Mouse (Mus musculus) A20 (cell line): ENCODE results near the gene Mrps27.
"Not testable (repeated sequence)": the region's sequence is repeated elsewhere in the genome, so short reads cannot be mapped to it uniquely, and the experiment has no call there.

Experiments used
- DNase-seq: peaks from one replicate; pipeline ENCODE4 v3.0.0-alpha.2; 2011; ENCODE audit warnings: low read depth, low spot score

Gene Mrps27

DNA sequence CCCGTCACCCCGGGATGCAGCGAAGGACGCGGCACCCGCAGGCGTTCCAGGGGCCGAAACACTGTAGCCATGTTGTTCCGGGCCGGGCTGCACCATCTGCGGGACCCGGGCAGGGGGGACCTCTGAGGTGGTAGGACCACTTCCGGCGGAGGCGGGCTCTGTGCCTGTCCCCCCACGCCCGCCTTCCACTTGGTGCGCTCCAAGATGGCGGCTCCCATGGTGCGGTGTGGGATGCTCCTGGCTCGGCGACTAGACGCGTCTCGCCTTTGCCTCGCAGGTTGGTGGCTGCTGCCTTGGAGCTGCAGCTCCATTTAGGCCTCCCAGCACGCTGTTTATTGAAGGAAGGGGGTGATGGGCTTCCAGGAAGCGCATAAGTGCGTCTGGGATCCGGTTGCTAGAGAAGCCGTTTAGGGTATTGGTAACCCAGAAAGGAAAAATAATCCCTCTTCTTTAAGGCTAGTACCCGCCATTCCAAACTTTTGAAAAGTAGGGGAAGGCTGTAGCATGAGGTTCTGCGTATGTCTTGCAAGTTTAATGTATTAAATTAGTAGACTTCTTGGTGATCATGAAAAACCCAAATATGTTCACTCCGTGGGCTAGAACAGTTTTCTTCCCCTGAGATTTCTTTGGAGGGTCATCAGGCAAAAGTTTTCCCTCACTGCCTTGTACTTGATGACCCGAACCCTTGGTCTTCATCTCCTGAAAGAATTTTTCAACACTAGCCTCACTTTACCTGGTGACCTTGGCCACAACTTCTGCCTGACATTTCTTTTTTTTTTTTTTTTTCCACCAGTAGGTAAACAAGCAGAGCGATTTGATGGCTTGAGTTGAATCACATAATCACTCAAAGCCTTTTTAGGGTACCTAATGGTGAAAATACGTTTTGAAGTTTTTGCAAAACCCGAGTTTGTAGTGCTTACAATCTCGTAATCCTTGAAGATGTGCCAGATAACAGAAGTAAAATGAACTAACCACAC, at the start of gene Mrps27, which contains the start of gene Ptcd2:
Mrps27 (plus strand) TSS at position 188 of the 977 bp plus-strand sequence.
Ptcd2 (minus strand) TSS at position 107 of the 977 bp plus-strand sequence.
- peak; percentile 97 for DNase-seq

DNA sequence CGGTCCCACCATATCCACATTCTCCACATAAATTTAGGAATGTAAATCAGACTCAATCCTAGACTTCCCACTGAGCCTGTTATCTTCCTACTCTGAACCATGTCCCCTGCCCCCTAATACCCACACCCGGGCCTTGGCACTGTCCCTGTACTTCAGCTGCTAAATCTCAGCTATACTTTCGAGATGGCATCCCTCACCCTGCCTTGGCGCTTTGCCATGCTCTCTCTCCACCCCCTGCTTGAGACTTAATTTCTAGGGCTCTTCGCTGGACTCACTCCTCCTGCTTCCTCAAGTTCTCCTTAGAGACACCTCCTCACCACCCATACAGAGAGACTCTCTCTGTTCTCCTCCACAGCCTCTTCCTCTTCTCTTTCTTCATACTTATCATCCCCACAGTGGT, 44.7 kb upstream of the Mrps27 start:
- DNase-seq = no peak

DNA sequence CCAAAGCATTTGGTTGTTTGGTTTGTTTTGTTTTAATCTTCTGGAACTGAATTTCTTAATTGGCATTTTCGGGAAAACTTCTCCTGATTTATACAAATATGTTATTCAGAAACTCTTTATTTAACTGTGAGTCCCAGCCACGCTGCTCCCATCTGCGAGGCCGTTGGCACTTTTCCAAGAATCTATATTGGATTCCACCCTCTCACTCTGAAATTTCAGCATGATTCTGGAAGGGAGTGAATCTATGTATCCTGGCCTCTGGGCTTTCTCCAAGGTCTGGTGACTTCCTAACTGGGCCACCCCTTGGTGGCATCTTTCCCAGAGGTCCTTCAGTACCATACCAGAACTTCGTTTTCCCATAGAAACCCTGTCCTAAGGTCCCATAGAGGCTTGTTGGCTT, 40.7 kb upstream of the Mrps27 start:
- no peak for DNase-seq

DNA sequence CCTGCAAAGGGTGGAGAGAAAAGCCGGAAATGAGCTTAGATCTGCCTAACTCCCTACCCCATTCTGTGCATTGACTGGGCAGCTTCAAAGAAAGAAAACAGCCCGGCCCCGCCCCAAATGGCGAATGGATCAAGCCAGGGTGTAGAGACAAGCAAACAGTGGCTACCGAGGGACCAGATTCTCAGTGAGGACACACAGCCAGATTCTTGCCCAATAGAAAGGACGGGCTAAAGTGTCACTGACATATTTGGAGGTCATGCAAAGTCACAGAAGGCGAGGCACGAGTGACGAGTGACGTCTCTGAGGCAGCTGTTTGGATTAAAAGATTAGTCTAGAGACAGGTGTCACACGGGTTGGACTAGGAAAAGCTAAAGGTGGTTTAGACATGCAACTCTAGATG, 40.2 kb upstream of the Mrps27 start:
- DNase-seq = no peak

DNA sequence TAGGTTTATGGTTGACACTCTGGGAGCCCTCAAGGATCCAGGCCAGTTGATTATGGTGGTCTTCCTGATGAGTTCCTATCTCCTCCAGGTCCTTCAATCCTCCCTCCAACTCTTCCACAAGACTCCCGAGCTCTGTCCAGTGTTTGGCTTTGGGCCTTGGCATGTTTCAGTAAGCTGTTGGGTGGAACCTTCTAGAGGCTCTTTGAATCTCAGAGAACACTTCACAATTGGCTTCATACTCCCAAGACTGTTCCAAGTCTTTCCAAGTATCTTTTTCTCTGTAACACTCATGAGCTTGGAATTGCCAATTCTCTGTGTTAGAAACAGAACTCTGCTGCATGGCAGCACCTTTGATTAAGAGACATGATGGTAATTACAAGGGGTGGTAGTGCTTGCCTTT, 39.4 kb upstream of the Mrps27 start:
- no peak for DNase-seq

DNA sequence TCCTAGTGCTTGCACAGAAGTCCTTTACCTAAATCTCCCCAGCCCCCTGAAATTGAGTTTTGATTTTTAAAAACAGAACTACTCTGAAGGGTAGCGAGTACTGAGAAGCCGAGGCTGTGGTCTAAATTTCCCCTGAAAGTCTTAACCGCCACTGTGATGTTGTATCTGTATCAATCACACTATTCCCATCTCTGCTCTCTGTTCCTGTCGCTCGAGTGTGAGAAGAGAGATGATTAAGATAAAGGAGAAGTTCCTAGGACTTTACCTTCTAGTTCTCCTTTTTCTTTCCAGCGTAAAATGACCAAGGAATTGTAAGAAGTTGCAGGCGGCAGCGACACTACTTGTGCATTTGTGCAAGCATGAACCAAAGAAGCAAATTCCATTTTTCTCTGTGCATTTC, 38.4 kb upstream of the Mrps27 start:
- DNase-seq = no peak

DNA sequence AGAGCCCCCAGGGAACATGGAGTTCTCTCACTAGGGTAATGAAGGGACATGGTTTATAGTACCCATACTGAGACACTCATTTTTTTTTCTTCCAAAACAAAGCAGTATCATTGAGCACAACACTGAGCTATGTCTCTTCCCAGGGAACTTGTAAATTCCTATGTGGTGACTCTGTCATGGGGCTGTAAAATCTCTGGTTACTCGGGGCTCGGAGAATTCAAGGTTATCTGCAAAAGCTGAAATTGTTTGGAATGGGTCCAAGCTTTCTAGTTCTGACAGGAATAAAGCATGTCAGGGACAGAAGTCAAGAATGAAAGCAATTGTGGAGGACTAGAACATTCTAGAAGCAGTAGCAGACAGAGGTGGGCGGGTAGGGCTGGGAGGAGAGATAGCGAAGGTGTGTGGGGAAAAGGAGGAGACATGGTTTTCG, 36.6 kb upstream of the Mrps27 start:
- no peak for DNase-seq

DNA sequence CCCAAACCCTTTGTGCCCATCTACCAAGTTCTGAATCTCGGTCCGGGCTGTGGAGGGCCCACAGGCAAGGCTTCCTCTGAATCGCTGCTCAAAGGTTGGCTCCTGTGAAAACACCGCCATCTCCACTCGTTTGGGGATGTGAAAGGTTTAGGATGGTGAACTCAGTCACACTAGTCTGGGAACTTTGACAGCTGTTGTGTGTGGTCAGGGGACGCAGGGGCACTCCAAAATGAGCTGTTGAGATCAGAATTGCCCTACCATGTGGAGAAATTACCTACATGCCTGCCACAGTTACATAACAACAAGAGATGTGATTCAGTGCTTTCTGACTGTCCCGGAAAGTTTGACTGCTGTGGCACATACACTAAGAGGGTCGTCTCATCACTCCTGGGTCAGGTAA, 36.2 kb upstream of the Mrps27 start:
- no peak for DNase-seq

DNA sequence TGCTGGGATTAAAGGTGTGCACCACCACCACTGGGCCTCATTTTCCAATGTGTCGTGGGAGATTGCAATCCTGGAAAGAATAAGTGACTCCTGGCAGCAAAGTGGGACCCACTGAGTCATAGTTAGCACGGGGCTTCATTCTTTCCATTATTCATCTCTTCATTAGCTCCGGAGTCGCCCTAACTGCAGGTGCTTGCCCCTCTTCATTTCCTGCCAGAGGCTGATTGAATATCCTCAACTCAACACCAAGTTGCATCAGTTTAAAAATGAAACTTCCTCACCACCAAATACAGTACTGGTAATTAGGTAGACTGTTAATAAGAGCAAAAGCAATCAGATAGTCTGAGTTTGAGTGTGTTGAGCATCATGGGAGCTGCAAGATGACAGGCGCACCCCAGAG, 30.5 kb upstream of the Mrps27 start:
- no peak for DNase-seq

DNA sequence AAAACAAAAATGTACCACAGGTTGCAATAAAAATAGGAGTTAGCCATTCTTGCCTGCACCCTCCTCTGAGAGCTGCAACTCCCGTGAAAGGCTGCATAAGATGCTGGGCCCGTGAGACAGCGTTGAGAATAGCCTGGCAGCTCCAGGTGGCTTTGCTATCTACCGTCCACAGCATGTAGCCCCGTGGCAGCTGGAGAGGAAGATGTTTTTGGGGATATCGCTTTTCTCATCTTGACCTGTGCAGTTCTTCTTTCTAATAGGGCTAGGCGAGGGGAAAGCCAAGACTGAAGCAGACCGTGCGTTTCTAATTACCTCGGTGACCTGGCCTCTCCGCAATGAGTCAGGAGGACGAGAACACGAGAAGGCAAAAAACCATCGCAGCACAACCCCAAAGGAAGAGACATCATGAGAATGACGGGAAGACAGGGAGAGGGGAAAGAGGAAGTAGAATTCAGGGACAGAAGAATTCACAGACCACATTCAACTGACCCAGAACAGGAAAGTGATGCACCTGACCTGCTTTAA, 29.9 kb upstream of the Mrps27 start:
- DNase-seq = peak; percentile 58

DNA sequence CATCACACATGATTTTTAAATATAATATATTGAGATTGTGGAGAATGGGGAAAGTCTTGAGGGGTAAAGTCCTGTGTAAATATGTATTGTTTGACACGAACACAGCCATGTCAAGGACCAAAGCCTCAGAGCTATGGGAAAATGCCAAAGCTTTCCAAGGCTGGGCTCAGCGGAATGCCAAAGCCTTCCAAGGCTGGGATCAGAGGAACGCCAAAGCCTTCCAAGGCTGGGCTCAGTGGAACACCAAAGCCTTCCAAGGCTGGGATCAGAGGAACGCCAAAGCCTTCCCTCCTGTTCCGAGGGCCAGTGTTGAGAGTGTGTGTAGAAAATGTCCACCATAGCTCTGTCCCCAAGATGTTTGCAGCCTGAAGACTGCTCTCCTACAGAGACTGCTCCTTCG, 28.2 kb upstream of the Mrps27 start:
- DNase-seq = no peak

DNA sequence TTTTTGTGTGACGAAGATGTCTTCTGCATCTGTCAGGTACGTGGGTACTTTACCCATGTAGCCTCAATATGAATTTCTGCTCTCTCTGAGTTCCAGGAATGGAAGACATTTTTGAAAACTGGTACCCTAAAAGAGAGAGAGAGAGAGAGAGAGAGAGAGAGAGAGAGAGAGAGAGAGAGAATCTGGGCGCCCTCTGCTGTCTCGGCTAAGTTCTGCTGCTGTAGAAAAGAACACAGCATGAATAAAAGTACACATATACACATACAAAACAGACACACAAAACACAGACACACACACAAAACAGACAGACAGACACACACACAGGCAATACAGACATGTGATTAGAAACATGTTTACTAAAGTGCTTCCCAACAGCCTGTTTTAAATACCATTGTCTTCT, 27.5 kb upstream of the Mrps27 start:
- peak; percentile 27 for DNase-seq

DNA sequence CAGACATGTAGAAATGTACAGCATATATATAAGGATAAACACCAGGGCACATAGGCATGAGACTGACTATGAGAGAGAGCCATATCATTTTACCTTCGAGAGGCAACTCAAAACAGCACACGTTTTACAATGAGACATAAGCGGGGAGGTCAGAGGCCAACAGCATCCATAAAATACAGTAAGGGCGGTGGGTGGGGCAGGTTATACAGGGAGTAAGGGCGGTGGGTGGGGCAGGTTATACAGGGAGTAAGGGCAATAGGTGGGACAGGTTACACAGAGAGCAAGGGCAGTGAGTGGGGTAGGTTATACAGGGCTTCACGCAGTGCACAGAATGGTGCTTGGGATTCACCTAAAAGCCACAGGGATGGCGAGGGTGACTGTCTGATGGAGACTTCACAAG, 24.1 kb upstream of the Mrps27 start:
- DNase-seq = no peak

DNA sequence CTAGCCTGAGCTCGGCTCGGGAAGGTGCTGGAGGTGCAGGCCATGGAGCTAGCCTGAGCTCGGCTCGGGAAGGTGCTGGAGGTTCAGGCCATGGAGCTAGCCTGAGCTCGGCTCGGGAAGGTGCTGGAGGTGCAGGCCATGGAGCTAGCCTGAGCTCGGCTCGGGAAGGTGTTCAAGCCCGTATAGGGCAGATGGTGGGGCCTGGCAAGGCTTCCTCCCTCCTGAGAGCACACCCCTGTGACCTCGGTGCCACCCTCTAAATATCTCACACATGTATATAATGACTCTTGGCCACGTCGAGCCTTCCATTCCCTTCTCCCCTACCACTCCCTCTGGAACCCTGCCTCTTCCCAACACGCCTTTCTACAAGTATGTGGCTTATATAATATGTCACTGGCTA, 21.7 kb upstream of the Mrps27 start:
- not testable (repeated sequence) for DNase-seq

DNA sequence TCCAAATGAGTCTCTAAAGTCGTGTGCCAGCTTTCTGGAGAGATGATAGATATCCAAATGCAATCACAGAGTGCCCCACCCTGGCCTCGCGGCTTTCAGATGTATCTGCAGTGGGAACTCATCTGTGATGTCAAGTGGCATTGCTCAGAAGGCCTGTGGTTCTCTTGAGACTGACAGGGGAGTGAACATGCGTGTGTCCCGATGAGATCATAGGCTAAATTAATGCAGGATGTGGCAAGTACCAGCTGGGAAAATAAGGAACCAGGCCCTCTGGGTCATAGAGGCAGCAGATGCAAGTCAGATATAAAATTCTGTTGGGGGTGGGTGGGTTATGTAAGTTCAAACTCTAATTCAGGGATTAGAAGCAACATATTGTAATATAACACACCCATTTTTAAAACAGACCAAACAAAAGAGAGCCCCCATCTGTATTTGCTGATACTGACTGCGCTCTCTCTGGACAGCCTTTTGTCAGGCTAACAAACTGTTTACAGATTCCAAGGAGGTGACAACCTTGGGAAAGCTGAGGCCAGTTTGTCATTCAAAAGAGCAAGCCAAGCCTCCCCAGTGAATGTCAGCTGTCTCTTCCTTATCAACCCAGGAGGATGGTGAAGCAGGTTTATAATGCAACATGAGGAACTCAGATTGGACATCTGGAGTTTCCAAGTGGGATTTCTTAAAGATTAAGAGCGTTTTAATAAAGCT, 20.8 kb upstream of the Mrps27 start:
- no peak for DNase-seq

DNA sequence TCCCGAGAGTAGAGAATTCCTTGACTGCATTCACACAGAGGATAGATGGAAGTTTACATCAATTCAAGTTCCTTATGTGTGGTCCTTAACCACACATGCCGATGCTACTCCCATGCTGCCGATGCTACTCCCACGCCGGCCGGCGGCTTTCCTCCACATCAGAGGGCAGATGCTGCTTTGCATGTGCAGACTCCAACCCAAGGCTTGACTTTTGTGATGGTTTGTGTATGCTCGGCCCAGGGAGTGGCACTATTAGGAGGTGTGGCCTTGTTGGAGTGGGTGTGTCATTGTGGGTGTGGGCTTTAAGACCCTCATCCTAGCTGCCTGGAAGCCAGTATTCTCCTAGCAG, 20.3 kb upstream of the Mrps27 start:
- not testable (repeated sequence) for DNase-seq

DNA sequence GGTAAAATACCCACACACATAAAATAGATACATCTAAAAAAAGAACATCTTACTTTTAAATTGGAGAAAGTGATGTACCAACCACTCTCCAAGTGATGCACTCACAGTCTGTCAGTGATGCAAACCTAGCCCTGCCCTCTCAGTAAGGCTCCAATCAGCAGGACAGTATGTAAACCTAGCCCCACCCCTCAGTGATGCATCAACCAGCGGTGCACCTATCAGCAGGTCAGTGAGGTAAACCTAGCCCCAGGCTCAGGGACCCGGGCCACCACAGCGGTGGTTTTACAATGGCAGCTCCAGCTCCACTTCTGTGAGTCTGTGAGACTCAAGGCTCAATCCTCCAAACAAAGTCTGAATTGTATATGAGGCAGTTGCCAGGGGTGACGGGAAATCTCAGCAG, 13.3 kb upstream of the Mrps27 start:
- no peak for DNase-seq

DNA sequence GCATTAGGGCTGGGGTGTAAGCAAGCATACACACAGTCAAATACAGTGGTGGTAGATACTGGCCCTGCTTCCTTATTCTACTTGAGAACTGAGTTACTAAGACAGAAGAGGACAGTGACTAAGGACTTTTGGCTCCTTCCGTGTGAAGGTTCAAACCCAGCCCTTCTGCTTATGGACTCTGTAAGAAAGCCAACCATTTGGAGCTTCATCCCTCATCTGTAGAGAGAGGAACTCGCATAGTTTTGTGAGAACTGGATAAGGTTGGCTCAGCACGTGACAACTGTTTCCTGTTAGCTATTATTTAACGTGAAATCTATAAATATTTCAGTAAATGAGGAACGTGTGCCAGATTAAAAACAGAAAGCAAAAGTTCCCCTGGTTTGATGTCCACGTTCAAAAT, 7.1 kb upstream of the Mrps27 start:
- DNase-seq = peak; percentile 61

DNA sequence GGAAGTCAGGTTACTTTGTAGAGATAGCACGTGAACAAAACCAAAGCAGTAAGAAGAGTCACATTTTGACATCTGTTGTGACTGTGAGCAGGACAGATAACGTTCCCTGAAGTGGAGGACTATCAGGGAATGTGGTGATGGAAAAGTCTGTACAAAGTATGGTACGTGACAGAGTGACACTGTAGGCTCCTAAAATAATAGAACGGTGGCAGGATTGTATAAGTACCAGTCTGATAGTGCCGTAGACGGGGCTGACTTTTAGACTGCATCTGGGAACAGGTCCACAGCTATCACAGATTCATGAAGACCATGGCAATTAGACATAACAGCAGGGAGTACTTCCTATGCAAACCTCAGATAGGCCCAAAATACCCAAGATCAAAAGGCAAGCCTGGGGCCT, 3.1 kb upstream of the Mrps27 start:
- DNase-seq = no peak

DNA sequence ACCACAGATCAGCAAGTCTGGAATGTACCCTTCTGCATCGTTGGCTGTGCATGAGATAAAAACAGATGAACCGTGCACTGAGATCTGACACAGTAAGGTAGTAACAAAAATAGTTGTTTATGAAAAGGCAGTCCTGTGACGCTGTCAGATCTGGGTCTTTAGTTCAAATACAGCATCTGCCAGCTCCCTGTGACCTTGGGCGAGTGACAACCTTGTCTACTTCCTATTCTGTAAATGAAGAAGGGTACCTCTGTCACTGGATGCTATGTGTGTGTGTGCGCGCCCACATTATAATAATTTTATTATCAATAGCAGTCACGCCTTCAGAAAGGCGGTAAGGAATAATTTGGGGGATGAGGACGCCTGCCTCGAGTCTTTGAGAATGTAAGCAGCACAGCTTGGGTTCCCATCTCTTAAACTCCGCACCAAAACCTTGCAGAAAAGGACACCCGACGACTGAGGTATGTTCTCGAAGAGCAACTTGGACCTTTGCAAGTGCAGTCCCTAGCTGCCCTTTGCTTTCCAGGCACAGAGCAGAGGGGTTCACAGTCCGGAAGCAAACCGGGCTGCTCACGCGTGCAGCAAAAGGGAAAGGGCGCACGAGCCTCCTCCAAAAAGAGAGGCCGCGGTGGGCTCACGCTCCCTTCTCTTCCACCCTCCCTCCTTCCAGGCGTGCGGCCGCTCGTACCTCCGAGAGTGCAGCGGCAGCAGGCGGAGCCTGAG, 549 bp upstream of the Mrps27 start:
- peak; percentile 59 for DNase-seq

DNA sequence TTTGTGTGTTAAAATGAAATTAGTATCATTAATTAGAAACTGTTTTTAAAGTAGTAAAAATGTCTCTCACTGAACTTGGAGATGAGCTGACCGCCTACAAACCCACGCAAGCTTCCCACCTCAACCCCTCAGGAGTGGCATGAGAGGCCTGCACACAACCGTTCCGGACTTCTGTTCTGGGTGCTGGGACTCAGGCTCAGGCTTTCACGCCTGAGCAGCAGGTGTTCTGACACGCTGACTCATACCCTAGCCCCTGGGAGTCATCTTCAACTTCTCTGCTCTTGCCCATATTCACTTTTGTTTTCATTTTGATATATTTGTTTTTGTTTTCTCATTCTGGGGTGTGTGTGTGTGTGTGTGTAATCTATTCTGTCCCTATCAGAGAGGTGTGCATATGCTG, 5.4 kb downstream of the Mrps27 start:
- peak; percentile 69 for DNase-seq

DNA sequence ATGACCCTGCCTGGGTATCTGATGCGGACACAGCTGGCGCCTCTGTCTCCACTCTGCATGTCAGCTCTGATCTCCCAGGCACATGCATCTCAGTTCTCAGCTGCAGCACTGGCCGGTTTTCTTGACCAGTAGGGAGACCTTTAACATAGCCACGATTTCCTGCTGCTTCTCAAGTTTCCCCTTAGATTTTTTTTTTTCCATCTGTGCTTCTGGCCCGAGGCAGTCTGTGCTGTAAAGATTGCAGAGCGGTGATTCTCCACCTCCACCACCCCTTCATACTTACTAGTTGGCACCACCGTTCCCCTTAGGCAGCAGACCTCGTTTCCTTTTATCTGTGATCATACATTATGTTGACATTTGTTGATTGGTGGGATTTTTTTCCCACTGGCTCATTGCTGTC, 6.6 kb downstream of the Mrps27 start:
- no peak for DNase-seq
